Comparison of ENCODE assay signal across 38 mouse cellular contexts in the genomic region with DNA sequence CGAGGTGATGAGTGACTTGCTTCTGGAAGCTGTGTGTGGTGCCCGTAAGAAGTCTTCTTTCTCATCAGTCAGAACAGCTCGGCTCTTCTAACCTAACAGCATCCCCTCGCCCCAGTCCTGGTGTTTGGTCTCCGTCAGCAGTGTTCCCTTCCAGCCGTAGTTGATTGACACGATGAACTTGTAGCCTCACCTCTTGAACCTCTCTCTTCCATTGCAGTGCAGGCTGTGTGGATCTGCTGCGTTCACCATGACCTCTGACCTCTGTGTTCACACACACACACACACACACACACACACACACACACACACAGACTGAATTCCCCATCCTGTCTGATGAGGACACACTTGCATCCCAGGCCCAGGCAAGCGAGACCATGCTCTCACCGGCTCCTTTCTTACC. TPM values are rescaled to one million over a fixed set of nuclear protein-coding genes. Genes with fewer than 3 reads are reported as not detected.
DNase-seq lines count a peak whose midpoint lies in the region; ATAC-seq and TF ChIP-seq lines count a peak whose summit lies in the region.
"Had no signal": no experiment of that assay in that cellular context is flagged by ENCODE, and none has a peak within 500 bp of the region (broad histone marks: within the 10 kb centered on the region; RNA-seq: fewer than 3 reads in every experiment).

No protein-coding gene starts in this region.

- DNase-seq in embryonic facial prominence, embryonic 10.5 days (ENCODE audit: low spot score): no peak
- no peak for DNase-seq in hindbrain, embryonic 14.5 days (ENCODE audit: low spot score)
- no peak for DNase-seq in midbrain, postnatal 0 days (ENCODE audit: low spot score)
- DNase-seq in left cerebral cortex, postnatal 25 days (ENCODE audit: low spot score in 2 of 2): no peak
- DNase-seq in cerebellum, adult 11-12 months: no peak
- DNase-seq: adrenal gland, adult 2 months; adrenal gland, postnatal 36 days; cerebellum, adult 2 months; cerebellum, postnatal 25 days; gastrocnemius, postnatal 10 days; kidney, adult 11 months; kidney, postnatal 14 days; layer of hippocampus, adult 9-11 months; lung, adult 18-20 months; lung, postnatal 4 days; spleen, adult 18-20 months; thymus, adult 18-20 months; thymus, postnatal 25 days had no signal

- H3K27me3 ChIP-seq in embryonic facial prominence, embryonic 13.5 days: no peaks in the 10 kb centered on the region
- H3K27me3 ChIP-seq in embryonic facial prominence, embryonic 10.5 days (replicated peaks; ENCODE audit: low read depth, poor library complexity, severe bottlenecking): no peaks in the 10 kb centered on the region
- H3K27me3 ChIP-seq in hindbrain, embryonic 16.5 days (replicated peaks; ENCODE audit: control insufficient read depth, insufficient read depth, low read length): no peaks in the 10 kb centered on the region
- H3K27me3 ChIP-seq in hindbrain, embryonic 14.5 days (ENCODE audit: control insufficient read depth, insufficient read depth, low read length): no peaks in the 10 kb centered on the region
- no peaks in the 10 kb centered on the region for H3K27me3 ChIP-seq in midbrain, embryonic 15.5 days (replicated peaks)
- H3K27me3 ChIP-seq in midbrain, postnatal 0 days (ENCODE audit: insufficient read depth, low read length): no peaks in the 10 kb centered on the region
- H3K27me3 ChIP-seq: CH12.LX; heart, embryonic 15.5 days; limb, embryonic 12.5 days; megakaryocyte, embryonic 14.5 days had no signal

- 84% methylated on average over 10 of the region's 10 CpGs for WGBS in embryonic facial prominence, embryonic 13.5 days
- 81% methylated on average over 10 of the region's 10 CpGs for WGBS in embryonic facial prominence, embryonic 10.5 days
- 87% methylated on average over 10 of the region's 10 CpGs for WGBS in hindbrain, embryonic 16.5 days
- WGBS in hindbrain, embryonic 14.5 days: 92% methylated on average over 10 of the region's 10 CpGs
- WGBS in midbrain, embryonic 15.5 days: 92% methylated on average over 10 of the region's 10 CpGs
- WGBS in midbrain, postnatal 0 days: 94% methylated on average over 10 of the region's 10 CpGs

- H3K36me3 ChIP-seq in embryonic facial prominence, embryonic 13.5 days: peaks cover 86% of the 10 kb centered on the region
- H3K36me3 ChIP-seq in embryonic facial prominence, embryonic 10.5 days (replicated peaks): peaks cover 99% of the 10 kb centered on the region
- H3K36me3 ChIP-seq in hindbrain, embryonic 16.5 days (ENCODE audit: control insufficient read depth, insufficient read depth, low read length): peaks cover 26% of the 10 kb centered on the region
- H3K36me3 ChIP-seq in hindbrain, embryonic 14.5 days (replicated peaks; ENCODE audit: control insufficient read depth, insufficient read depth): peaks cover 93% of the 10 kb centered on the region
- H3K36me3 ChIP-seq in midbrain, embryonic 15.5 days (replicated peaks): peaks cover 24% of the 10 kb centered on the region
- H3K36me3 ChIP-seq in midbrain, postnatal 0 days (ENCODE audit: insufficient read depth, low read length): peaks cover 63% of the 10 kb centered on the region

- ATAC-seq in embryonic facial prominence, embryonic 13.5 days (ENCODE audit: insufficient number of reproducible peaks, insufficient read depth, low FRiP score, low TSS enrichment, low read depth): peak; percentile 44; the same call in 1 of the 2 replicates
- 0 out of 2 replicates have a peak, but pooled peaks have one; percentile 3 for ATAC-seq in hindbrain, embryonic 16.5 days
- ATAC-seq in hindbrain, embryonic 14.5 days (ENCODE audit: low FRiP score): no peak
- ATAC-seq in midbrain, embryonic 15.5 days (replicated peaks): 0 out of 2 replicates have a peak, but pooled peaks have one; percentile 21
- no peak for ATAC-seq in midbrain, postnatal 0 days (ENCODE audit: low FRiP score)
- ATAC-seq: activated CD4-positive, CD25-positive, alpha-beta regulatory T cell, adult 4 months; inflammation-experienced regulatory T-cells, adult 6 months; lung, postnatal 0 days had no signal

- H3K4me2 ChIP-seq in embryonic facial prominence, embryonic 13.5 days: no peak overlapping the region
- H3K4me2 ChIP-seq in hindbrain, embryonic 16.5 days (ENCODE audit: low read length): no peak overlapping the region
- no peak overlapping the region for H3K4me2 ChIP-seq in hindbrain, embryonic 14.5 days (replicated peaks)
- no peak overlapping the region for H3K4me2 ChIP-seq in midbrain, embryonic 15.5 days
- no peak overlapping the region for H3K4me2 ChIP-seq in midbrain, postnatal 0 days (ENCODE audit: low read depth, low read length, poor library complexity, severe bottlenecking)
- H3K4me2 ChIP-seq: heart, embryonic 15.5 days; limb, embryonic 12.5 days had no signal

- H3K27ac ChIP-seq in embryonic facial prominence, embryonic 13.5 days: no peak overlapping the region
- H3K27ac ChIP-seq in embryonic facial prominence, embryonic 10.5 days (replicated peaks): no peak overlapping the region
- H3K27ac ChIP-seq in hindbrain, embryonic 16.5 days (ENCODE audit: low read depth, low read length): no peak overlapping the region
- no peak overlapping the region for H3K27ac ChIP-seq in hindbrain, embryonic 14.5 days
- no peak overlapping the region for H3K27ac ChIP-seq in midbrain, embryonic 15.5 days
- H3K27ac ChIP-seq in midbrain, postnatal 0 days (ENCODE audit: low read depth, low read length): no peak overlapping the region
- H3K27ac ChIP-seq: heart, embryonic 15.5 days; limb, embryonic 12.5 days had no signal

- H3K4me1 ChIP-seq in embryonic facial prominence, embryonic 13.5 days: no peaks in the 10 kb centered on the region
- 0 out of 2 replicates have a peak, but pooled peaks cover 3% of the 10 kb centered on the region for H3K4me1 ChIP-seq in embryonic facial prominence, embryonic 10.5 days
- H3K4me1 ChIP-seq in hindbrain, embryonic 16.5 days (ENCODE audit: control insufficient read depth, insufficient read depth, low read depth, low read length): no peaks in the 10 kb centered on the region
- no peaks in the 10 kb centered on the region for H3K4me1 ChIP-seq in hindbrain, embryonic 14.5 days (replicated peaks; ENCODE audit: control insufficient read depth, insufficient read depth, low read length)
- no peaks in the 10 kb centered on the region for H3K4me1 ChIP-seq in midbrain, embryonic 15.5 days
- H3K4me1 ChIP-seq in midbrain, postnatal 0 days (ENCODE audit: insufficient read depth, low read length): no peaks in the 10 kb centered on the region
- H3K4me1 ChIP-seq: heart, embryonic 15.5 days had no signal

- TF ChIP-seq CTCF in midbrain, postnatal 0 days (IDR thresholded peaks at IDR 0.05): no peak

- H3K9ac ChIP-seq in embryonic facial prominence, embryonic 13.5 days: no peak overlapping the region
- no peak overlapping the region for H3K9ac ChIP-seq in hindbrain, embryonic 16.5 days (ENCODE audit: low read depth, low read length)
- H3K9ac ChIP-seq in hindbrain, embryonic 14.5 days: no peak overlapping the region
- H3K9ac ChIP-seq in midbrain, embryonic 15.5 days: no peak overlapping the region
- H3K9ac ChIP-seq in midbrain, postnatal 0 days (replicated peaks; ENCODE audit: low read length, poor library complexity, severe bottlenecking): no peak overlapping the region
- H3K9ac ChIP-seq: heart, embryonic 15.5 days; limb, embryonic 12.5 days had no signal

- H3K4me3 ChIP-seq in embryonic facial prominence, embryonic 13.5 days: no peak overlapping the region
- H3K4me3 ChIP-seq in embryonic facial prominence, embryonic 10.5 days: no peak overlapping the region
- no peak overlapping the region for H3K4me3 ChIP-seq in hindbrain, embryonic 16.5 days (ENCODE audit: low read length)
- H3K4me3 ChIP-seq in hindbrain, embryonic 14.5 days (replicated peaks; ENCODE audit: low read length): no peak overlapping the region
- H3K4me3 ChIP-seq in midbrain, embryonic 15.5 days: no peak overlapping the region
- H3K4me3 ChIP-seq in midbrain, postnatal 0 days (ENCODE audit: low read depth, low read length): no peak overlapping the region
- H3K4me3 ChIP-seq: heart, embryonic 15.5 days; limb, embryonic 12.5 days; megakaryocyte, embryonic 14.5 days had no signal

- no peaks in the 10 kb centered on the region for H3K9me3 ChIP-seq in embryonic facial prominence, embryonic 13.5 days
- no peaks in the 10 kb centered on the region for H3K9me3 ChIP-seq in embryonic facial prominence, embryonic 10.5 days
- H3K9me3 ChIP-seq in hindbrain, embryonic 16.5 days (ENCODE audit: control insufficient read depth, low read length): no peaks in the 10 kb centered on the region
- no peaks in the 10 kb centered on the region for H3K9me3 ChIP-seq in hindbrain, embryonic 14.5 days (ENCODE audit: control insufficient read depth, low read length)
- H3K9me3 ChIP-seq in midbrain, embryonic 15.5 days: no peaks in the 10 kb centered on the region
- H3K9me3 ChIP-seq in midbrain, postnatal 0 days (ENCODE audit: low read length): no peaks in the 10 kb centered on the region
- H3K9me3 ChIP-seq: heart, embryonic 15.5 days; limb, embryonic 12.5 days; megakaryocyte, embryonic 14.5 days had no signal

- intact Hi-C loops in left cerebral cortex, postnatal 25 days (cut with DNase I): no loop called here

RNA-seq across cellular contexts. Expression of a gene that starts 9.3 kb away (rescaled TPM):
- 228 and 237 TPM in 2 replicates for polyA plus RNA-seq in embryonic facial prominence, embryonic 13.5 days (2015; fragmentation: Nextera tagmentation; extraction: Ambion mirVana)
- polyA plus RNA-seq in embryonic facial prominence, embryonic 10.5 days (2016; fragmentation: Nextera tagmentation; extraction: Ambion mirVana): 260 and 265 TPM in 2 replicates
- polyA plus RNA-seq in hindbrain, embryonic 16.5 days (2015; fragmentation: Nextera tagmentation; extraction: Ambion mirVana): 190 and 191 TPM in 2 replicates
- polyA plus RNA-seq in hindbrain, embryonic 14.5 days (2014; fragmentation: Nextera tagmentation; extraction: Ambion mirVana): 196 and 198 TPM in 2 replicates
- polyA plus RNA-seq in midbrain, embryonic 15.5 days (2015; fragmentation: Nextera tagmentation; extraction: Ambion mirVana): 194 and 197 TPM in 2 replicates
- 93.2 and 96.8 TPM in 2 replicates for total RNA-seq in midbrain, postnatal 0 days (2014; rRNA removed)
- polyA plus RNA-seq in midbrain, postnatal 0 days (2015; fragmentation: Nextera tagmentation; extraction: Ambion mirVana): 163 and 176 TPM in 2 replicates
- 10 to 100 TPM; 59.2 to 60.8 TPM for total RNA-seq in left cerebral cortex, postnatal 25 days (2021)

RNA-seq across cellular contexts. Expression of a gene that starts 36.9 kb away (rescaled TPM):
- polyA plus RNA-seq in embryonic facial prominence, embryonic 13.5 days (2015; fragmentation: Nextera tagmentation; extraction: Ambion mirVana): not detected in 2 replicates
- not detected in 2 replicates for polyA plus RNA-seq in embryonic facial prominence, embryonic 10.5 days (2016; fragmentation: Nextera tagmentation; extraction: Ambion mirVana)
- not detected in 2 replicates for polyA plus RNA-seq in hindbrain, embryonic 16.5 days (2015; fragmentation: Nextera tagmentation; extraction: Ambion mirVana)
- 0.58 TPM in 1 of 2 replicates, not detected in the other for polyA plus RNA-seq in hindbrain, embryonic 14.5 days (2014; fragmentation: Nextera tagmentation; extraction: Ambion mirVana)
- not detected in 2 replicates for polyA plus RNA-seq in midbrain, embryonic 15.5 days (2015; fragmentation: Nextera tagmentation; extraction: Ambion mirVana)
- not detected in 2 replicates for total RNA-seq in midbrain, postnatal 0 days (2014; rRNA removed)
- polyA plus RNA-seq in midbrain, postnatal 0 days (2015; fragmentation: Nextera tagmentation; extraction: Ambion mirVana): not detected in 2 replicates
- not detected for total RNA-seq in left cerebral cortex, postnatal 25 days (2021)
- total RNA-seq: gastrocnemius, postnatal 10 days; heart, postnatal 25 days; left cerebral cortex, postnatal 14 days; monocyte, adult 5-6 weeks; neutrophil, adult 5-6 weeks had no signal
- polyA plus RNA-seq: brain, embryonic 14.5 days; C2C12; cerebellum, adult 2 months; embryonic facial prominence, embryonic 11.5 days; heart, embryonic 15.5 days; hindbrain, embryonic 11.5 days; kidney, embryonic 14.5 days; limb, embryonic 12.5 days; lung, postnatal 0 days; stomach, embryonic 16.5 days had no signal

RNA-seq across cellular contexts. Expression of a gene that starts 37.1 kb away (rescaled TPM):
- polyA plus RNA-seq in embryonic facial prominence, embryonic 13.5 days (2015; fragmentation: Nextera tagmentation; extraction: Ambion mirVana): 38.3 and 44.5 TPM in 2 replicates
- polyA plus RNA-seq in embryonic facial prominence, embryonic 10.5 days (2016; fragmentation: Nextera tagmentation; extraction: Ambion mirVana): 46.2 and 48.8 TPM in 2 replicates
- polyA plus RNA-seq in hindbrain, embryonic 16.5 days (2015; fragmentation: Nextera tagmentation; extraction: Ambion mirVana): 45.7 and 47.5 TPM in 2 replicates
- 58.3 and 61.9 TPM in 2 replicates for polyA plus RNA-seq in hindbrain, embryonic 14.5 days (2014; fragmentation: Nextera tagmentation; extraction: Ambion mirVana)
- polyA plus RNA-seq in midbrain, embryonic 15.5 days (2015; fragmentation: Nextera tagmentation; extraction: Ambion mirVana): 47.6 and 48.5 TPM in 2 replicates
- 50.7 and 60.4 TPM in 2 replicates for total RNA-seq in midbrain, postnatal 0 days (2014; rRNA removed)
- 49.8 and 51.0 TPM in 2 replicates for polyA plus RNA-seq in midbrain, postnatal 0 days (2015; fragmentation: Nextera tagmentation; extraction: Ambion mirVana)
- 10 to 100 TPM; 40.5 to 43.8 TPM for total RNA-seq in left cerebral cortex, postnatal 25 days (2021)

Comparison
In these comparisons a context has a peak if more than half of its experiments do, and no peak if none do; other contexts are left out.
1. ATAC-seq: peak in embryonic facial prominence, embryonic 13.5 days (single experiment), hindbrain, embryonic 16.5 days (single experiment) and midbrain, embryonic 15.5 days (single experiment); none in hindbrain, embryonic 14.5 days (single experiment) and midbrain, postnatal 0 days (single experiment).